Mouse (Mus musculus) heart, adult 2 months (tissue): ENCODE measurements around the gene Ttc28. TPM values are rescaled to one million over a fixed set of nuclear protein-coding genes. Genes with fewer than 3 reads are reported as not detected.
"Not testable (repeated sequence)": the region's sequence is repeated elsewhere in the genome, so short reads cannot be mapped to it uniquely, and the experiment has no call there.

Experiments
- DNase-seq, 2 experiments: peaks; one replicate each; pipeline ENCODE4 v3.0.0; 2021
- H3K27ac ChIP-seq: fragments of 200-600 bp; 2 replicates; pipeline ENCODE4 v1.8.1; 2022
- H3K27me3 ChIP-seq: fragments of 200-500 bp; 2 replicates; pipeline ENCODE4 v1.6.1; 2012; ENCODE audit warnings: mild to moderate bottlenecking, low read length, inconsistent platforms, mixed read lengths; ENCODE audit not compliant: control insufficient read depth, insufficient read depth
- H3K36me3 ChIP-seq: fragments of 200-500 bp; 2 replicates; pipeline ENCODE4 v1.6.1; 2012; ENCODE audit warnings: low read length, inconsistent platforms; ENCODE audit not compliant: control insufficient read depth, insufficient read depth
- H3K4me1 ChIP-seq: fragments of 200-500 bp; 2 replicates; pipeline ENCODE4 v1.6.1; 2011; ENCODE audit warnings: low read length; ENCODE audit not compliant: control insufficient read depth, insufficient read depth
- H3K4me3 ChIP-seq: fragments of 200-600 bp; 2 replicates; pipeline ENCODE4 v1.8.1; 2022
- H3K79me2 ChIP-seq: fragments of 200-500 bp; replicated peaks from 2 replicates; pipeline ENCODE4 v1.6.1; 2012; ENCODE audit warnings: mild to moderate bottlenecking, inconsistent platforms, low read length, moderate library complexity, mixed read lengths; ENCODE audit not compliant: control insufficient read depth, insufficient read depth
- H3K9ac ChIP-seq: fragments of 200-500 bp; 2 replicates; pipeline ENCODE4 v1.6.1; 2012; ENCODE audit warnings: low read depth, mild to moderate bottlenecking, control low read depth, inconsistent platforms, low read length, mixed read lengths
- CTCF ChIP-seq: fragments of 200-600 bp; IDR thresholded peaks from 2 replicates; pipeline ENCODE4 v1.8.1; 2022; ENCODE audit warnings: antibody characterized with exemption, mild to moderate bottlenecking, moderate library complexity
- EP300 ChIP-seq: fragments of 200-500 bp; IDR thresholded peaks from 2 replicates; pipeline ENCODE4 v1.6.1; 2011; ENCODE audit warnings: low read depth, low read length, control low read depth; ENCODE audit not compliant: insufficient read depth
- POLR2A ChIP-seq: fragments of 200-500 bp; IDR thresholded peaks from 2 replicates; pipeline ENCODE4 v1.6.1; 2011; ENCODE audit warnings: mild to moderate bottlenecking, low read depth, low read length, control low read depth; ENCODE audit not compliant: insufficient read depth
- WGBS: fragments of 180-500 bp; shearing (Covaris S2); methylation state at CpG from one replicate; pipeline ENCODE4 v1.1.7; 2018; 5-methylcytosine and 5-hydroxymethylcytosine counted together
- intact Hi-C: fragments of 180-260 bp; cut with DNase I; formaldehyde crosslinking; loops from one replicate; pipeline ENCODE4 v1.15.1; 2025
- polyA plus RNA-seq: library from polyadenylated mRNA; depleted of rRNA; stranded (reverse); fragments of >200 nt; gene quantifications from 2 replicates; pipeline ENCODE4 v1.2.3, GENCODE M21; 2012
- total RNA-seq, 2 experiments: library from RNA; stranded (reverse); gene quantifications; 2 replicates each; pipeline ENCODE4 v1.2.3; 2021

The Ttc28 gene
- total and polyA plus RNA-seq, 3 experiments, result 7.2 to 15.0 (median 12.3) TPM

- peak in 1 of 2 experiments; percentile 51 for DNase-seq
- H3K4me3 ChIP-seq, result no peak overlapping the region
- peaks cover 8% of the 10 kb centered on the region for H3K4me1 ChIP-seq
- no peaks in the 10 kb centered on the region for H3K36me3 ChIP-seq
- WGBS, result 33% methylated on average over 10 of the region's 10 CpGs
- TF ChIP-seq EP300 (no peak), CTCF (no peak), POLR2A (no peak)
- H3K79me2 ChIP-seq, result no peaks in the 10 kb centered on the region
- no peaks in the 10 kb centered on the region for H3K27me3 ChIP-seq
- no peak overlapping the region for H3K9ac ChIP-seq
- H3K27ac ChIP-seq, result peak overlapping the region; percentile 51
- intact Hi-C loops, result no loop called here
Observed at GRCm38 (mm10) chr5:111247571-111248265, 368.1 kb downstream of the Ttc28 start.

DNA sequence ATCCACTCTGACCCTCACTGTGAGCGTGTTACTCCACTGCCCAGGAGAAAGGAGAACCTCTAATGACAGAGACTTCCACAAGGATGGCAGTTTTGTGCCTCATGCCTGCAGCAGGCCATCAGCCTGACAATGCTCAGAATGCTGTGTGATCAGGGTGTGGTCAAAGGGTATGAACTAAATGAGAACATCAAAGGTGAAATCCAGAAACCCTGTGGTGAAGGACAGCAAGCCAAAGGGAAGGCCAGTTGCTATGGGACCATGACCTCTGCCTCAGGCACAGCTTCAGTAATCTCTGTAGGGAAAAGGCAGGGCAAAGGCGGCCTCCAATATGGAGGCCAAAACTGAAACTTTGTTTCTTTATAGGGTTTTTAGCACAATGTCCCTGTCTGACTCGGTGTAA is 372.5 kb downstream of the Ttc28 start:
- no peak for TF ChIP-seq POLR2A
- no peak for TF ChIP-seq CTCF
- no peak for TF ChIP-seq EP300
- intact Hi-C loops, result no loop called here
- 92% methylated on average over 3 of the region's 3 CpGs for WGBS
- H3K79me2 ChIP-seq, result no peaks in the 10 kb centered on the region
- peaks cover 4% of the 10 kb centered on the region; the same call in 1 of the 2 replicates for H3K4me1 ChIP-seq
- no peak overlapping the region for H3K27ac ChIP-seq
- H3K27me3 ChIP-seq, result no peaks in the 10 kb centered on the region
- no peaks in the 10 kb centered on the region for H3K36me3 ChIP-seq
- H3K9ac ChIP-seq, result no peak overlapping the region
- no peak for DNase-seq
- no peak overlapping the region for H3K4me3 ChIP-seq

DNA sequence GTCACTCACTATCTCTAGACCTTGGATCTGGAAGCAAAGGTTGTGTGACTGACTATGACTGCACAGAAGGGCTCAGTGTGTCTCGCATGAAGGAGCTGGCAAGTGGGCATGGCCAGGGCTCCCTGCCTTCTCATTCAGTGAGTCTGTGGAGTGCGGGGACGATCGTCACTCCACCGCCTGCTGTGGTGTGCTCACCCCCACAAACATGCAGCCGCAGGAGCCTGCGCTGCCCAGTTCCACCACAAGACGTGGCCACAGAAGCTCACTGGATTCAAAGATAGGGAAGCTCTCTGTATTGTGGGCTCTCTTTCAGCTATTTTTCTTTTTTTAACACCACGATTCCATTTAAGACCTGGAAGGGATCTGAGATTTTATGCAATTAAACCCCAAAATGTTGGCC is 374.8 kb downstream of the Ttc28 start:
- no peak overlapping the region for H3K9ac ChIP-seq
- H3K4me3 ChIP-seq, result no peak overlapping the region
- DNase-seq, result no peak
- intact Hi-C loops, result no loop called here
- no peaks in the 10 kb centered on the region for H3K27me3 ChIP-seq
- WGBS, result 88% methylated on average over 9 of the region's 9 CpGs
- H3K4me1 ChIP-seq, result no peaks in the 10 kb centered on the region
- H3K27ac ChIP-seq, result no peak overlapping the region
- no peaks in the 10 kb centered on the region for H3K79me2 ChIP-seq
- TF ChIP-seq POLR2A (no peak), CTCF (no peak), EP300 (no peak)
- H3K36me3 ChIP-seq, result no peaks in the 10 kb centered on the region

DNA sequence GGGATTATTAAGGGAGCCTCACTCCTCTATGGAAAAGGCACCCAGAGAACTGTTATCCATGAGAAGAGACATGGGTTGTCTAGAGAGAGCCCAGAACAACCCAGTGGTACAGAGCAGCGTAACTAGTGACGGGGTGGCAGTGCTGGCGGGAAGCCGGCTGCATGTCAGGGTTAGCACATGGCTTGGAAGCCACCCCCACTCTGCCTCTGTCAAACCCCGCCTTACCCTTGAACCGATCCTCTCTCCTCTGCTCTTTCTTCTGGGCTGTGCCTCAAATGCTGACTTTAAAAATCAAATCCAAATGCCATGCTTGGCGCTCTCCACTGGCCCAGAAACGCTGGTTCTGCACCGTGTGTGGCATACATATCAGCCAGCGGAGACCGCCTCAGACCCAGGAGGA is 375.2 kb downstream of the Ttc28 start:
- Histone ChIP-seq H3K27me3 (no peaks in the 10 kb centered on the region), H3K4me3 (no peak overlapping the region), H3K36me3 (no peaks in the 10 kb centered on the region), H3K27ac (no peak overlapping the region), H3K4me1 (no peaks in the 10 kb centered on the region), H3K79me2 (no peaks in the 10 kb centered on the region), H3K9ac (no peak overlapping the region)
- 82% methylated on average over 11 of the region's 11 CpGs for WGBS
- intact Hi-C loops, result loop anchor here (5.0 kb wide), 1 partner anchor 327 kb away; no protein-coding TSS in a partner anchor
- no peak for DNase-seq
- TF ChIP-seq EP300 (no peak), CTCF (no peak), POLR2A (no peak)

GRCm38 (mm10) chr5:111256181-111256580 is 376.6 kb downstream of the Ttc28 start:
- intact Hi-C loops, result loop anchor here (5.0 kb wide), 1 partner anchor 329 kb away; no protein-coding TSS in a partner anchor
- no peak overlapping the region for H3K27ac ChIP-seq
- 81% methylated on average over 7 of the region's 7 CpGs for WGBS

GRCm38 (mm10) chr5:111257127-111257526 is 377.5 kb downstream of the Ttc28 start:
- H3K27me3 ChIP-seq, result no peaks in the 10 kb centered on the region
- intact Hi-C loops, result loop anchor here (1.0 to 5.0 kb wide), 4 partner anchors 49 to 421 kb away; no protein-coding TSS in a partner anchor
- H3K4me3 ChIP-seq, result no peak overlapping the region
- no peak overlapping the region for H3K27ac ChIP-seq
- no peak overlapping the region for H3K9ac ChIP-seq
- H3K79me2 ChIP-seq, result no peaks in the 10 kb centered on the region
- 7% methylated on average over 2 of the region's 2 CpGs for WGBS
- peak; percentile 76 for TF ChIP-seq CTCF
- TF ChIP-seq POLR2A, result no peak
- peak; percentile 77; the same call in 1 of the 2 replicates for TF ChIP-seq EP300
- peak; percentile 68 to 80 for DNase-seq
- H3K4me1 ChIP-seq, result peaks cover 9% of the 10 kb centered on the region
- H3K36me3 ChIP-seq, result no peaks in the 10 kb centered on the region

More at GRCm38 (mm10) chr5:111256181-111256580, 376.6 kb downstream of the Ttc28 start:
- TF ChIP-seq CTCF, result no peak
- no peak for TF ChIP-seq EP300
- TF ChIP-seq POLR2A, result no peak
- no peak for DNase-seq
- no peaks in the 10 kb centered on the region for H3K36me3 ChIP-seq
- H3K79me2 ChIP-seq, result no peaks in the 10 kb centered on the region
- no peaks in the 10 kb centered on the region for H3K27me3 ChIP-seq
- no peak overlapping the region for H3K4me3 ChIP-seq
- H3K9ac ChIP-seq, result no peak overlapping the region
- peaks cover 4% of the 10 kb centered on the region for H3K4me1 ChIP-seq

DNA sequence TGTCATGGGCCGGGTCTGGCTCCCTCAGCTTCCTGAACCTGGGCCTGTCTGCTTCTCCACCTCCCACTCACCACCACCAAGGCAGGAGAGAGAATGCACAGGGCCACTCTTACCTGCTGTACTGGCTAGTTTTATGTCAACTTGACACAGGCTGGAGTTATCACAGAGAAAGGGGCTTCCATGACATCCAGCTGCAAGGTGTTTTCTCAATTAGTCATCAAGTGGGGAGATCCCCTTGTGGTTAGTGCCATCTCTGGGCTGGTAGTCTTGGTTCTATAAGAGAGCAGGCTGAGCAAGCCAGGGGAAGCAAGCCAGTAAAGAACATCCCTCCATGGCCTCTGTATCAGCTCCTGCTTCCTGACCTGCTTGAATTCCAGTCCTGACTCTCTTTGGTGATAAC is 381.6 kb downstream of the Ttc28 start:
- WGBS, result 79% methylated on average over 1 of the region's 1 CpGs
- H3K36me3 ChIP-seq, DNase-seq, intact Hi-C loops, H3K27me3 ChIP-seq, H3K79me2 ChIP-seq, H3K4me3 ChIP-seq, H3K9ac ChIP-seq: not testable (repeated sequence)
- Histone ChIP-seq H3K27ac (peak overlapping the region; percentile 58), H3K4me1 (peaks cover 44% of the 10 kb centered on the region)
